Mouse (Mus musculus): ENCODE results near the gene Zfp781.
A peak's percentile ranks its signal among the peaks of the same experiment; 100 is the strongest.
"Not testable (repeated sequence)": the region's sequence is repeated elsewhere in the genome, so short reads cannot be mapped to it uniquely, and the experiment has no call there.

Gene Zfp781

GRCm38 (mm10) chr10:81929842-81930743 is at the start of gene Zfp781:
TSS of gene Zfp781 (minus strand) at chr10:81930480.
- DNase-seq (ENCODE audit: low spot score in 2 of 2) = not testable (repeated sequence)

DNA sequence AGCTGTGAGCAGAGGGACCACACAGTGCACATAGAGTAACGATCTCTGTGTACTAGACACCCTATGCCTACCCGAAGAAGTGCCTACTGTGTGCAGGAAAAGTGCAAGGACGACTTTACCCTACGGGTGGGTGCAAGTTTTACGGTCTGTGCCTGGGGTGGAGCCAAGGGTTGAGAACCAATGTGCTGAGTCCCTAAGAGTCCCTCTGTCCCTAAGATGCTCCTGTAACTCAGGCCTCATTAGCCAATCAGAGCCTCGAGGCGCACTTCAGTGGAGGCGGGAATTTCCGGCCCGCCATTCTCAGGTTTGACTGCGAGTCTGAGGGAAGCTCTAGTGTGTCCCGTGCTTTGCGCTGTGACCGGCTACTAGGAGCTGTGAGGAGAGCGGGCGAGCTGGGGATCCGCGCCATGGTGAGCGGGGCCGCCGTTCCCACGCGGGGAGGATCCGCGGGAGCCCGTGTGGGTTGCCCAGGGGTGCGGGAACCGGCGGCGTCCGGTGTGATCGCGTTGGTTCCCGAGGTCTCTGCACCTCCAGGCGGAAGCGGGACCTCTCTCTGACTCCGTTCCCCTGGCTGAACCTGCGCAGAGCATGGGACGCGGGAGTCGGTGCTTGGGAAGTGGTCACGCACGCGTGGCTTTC is 48.2 kb upstream of the Zfp781 start:
- DNase-seq (ENCODE audit: low spot score in 2 of 2) = peak; percentile 14 to 22

DNA sequence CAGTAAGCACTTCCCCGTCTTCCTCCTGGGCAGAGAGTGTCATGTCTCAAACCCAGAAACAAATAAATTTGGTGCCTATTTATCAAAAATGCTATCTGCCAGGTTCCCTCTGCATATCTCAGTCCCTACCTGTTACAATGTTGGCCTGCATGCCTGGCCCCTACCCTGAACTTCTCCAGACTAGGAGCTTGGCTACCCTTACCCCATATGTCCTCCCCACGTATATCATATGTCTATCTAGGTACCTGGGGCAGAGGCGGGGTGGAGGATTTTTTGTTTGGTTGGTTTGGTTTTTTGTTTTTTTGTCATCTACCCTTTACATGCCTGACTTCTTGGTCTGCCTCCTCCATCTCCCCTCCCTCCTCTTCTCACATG is 451 bp upstream of the Zfp781 start:
- not testable (repeated sequence) for DNase-seq (ENCODE audit: low spot score in 2 of 2)

GRCm38 (mm10) chr10:81863409-81864407 is 66.6 kb downstream of the Zfp781 start, which contains the start of gene Gm32687:
TSS of gene Gm32687 (plus strand) at chr10:81863934.
- DNase-seq (ENCODE audit: low spot score in 2 of 2) = peak; percentile 0

Data from natural killer cell, adult 2 months (primary cell).